Mouse (Mus musculus): Measurements from ENCODE around the gene Slit2. TPM values are rescaled to one million over a fixed set of nuclear protein-coding genes. Genes with fewer than 3 reads are reported as not detected.

The Slit2 gene
- polyA plus RNA-seq, 1 experiment from 2014 or later, result 61.2 TPM

DNA sequence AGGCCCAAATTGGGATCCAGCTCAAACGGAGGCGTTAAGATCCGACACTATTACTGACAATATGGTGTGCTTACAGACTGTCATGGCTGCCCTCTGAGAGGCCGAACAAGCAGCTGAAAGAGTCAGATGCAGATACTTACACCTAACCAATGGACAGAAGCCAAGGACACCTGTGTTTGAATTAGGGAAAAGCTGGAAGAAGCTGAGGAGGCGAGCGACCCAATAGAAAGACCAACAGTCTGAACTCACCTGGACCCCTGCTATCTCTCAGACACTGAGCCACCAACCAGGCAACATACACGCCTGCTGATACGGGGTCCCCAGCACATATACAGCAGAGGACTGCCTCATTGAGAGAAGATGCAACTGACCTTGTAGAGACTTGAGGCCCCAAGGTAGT, 344.7 kb downstream of the Slit2 start, which contains the start of gene 5730480H06Rik:
TSS of gene 5730480H06Rik (plus strand) at position 301 of the 400 bp plus-strand sequence.
- Histone ChIP-seq H3K27me3 (ENCODE audit: control insufficient read depth, insufficient read depth, low read length) (no peaks in the 10 kb centered on the region), H3K4me1 (replicated peaks; ENCODE audit: control insufficient read depth, insufficient read depth, low read length) (no peaks in the 10 kb centered on the region), H3K4me2 (replicated peaks; ENCODE audit: low read depth, low read length) (no peak within 1 kb of the TSS), H3K36me3 (ENCODE audit: control insufficient read depth, insufficient read depth, low read length) (no peaks in the 10 kb centered on the region), H3K9me3 (ENCODE audit: control insufficient read depth, low read length) (no peaks in the 10 kb centered on the region), H3K9ac (ENCODE audit: low read depth, low read length) (no peak within 1 kb of the TSS), H3K4me3 (ENCODE audit: low read depth, low read length) (no peak within 1 kb of the TSS), H3K27ac (ENCODE audit: low read depth, low read length) (no peak within 1 kb of the TSS)
- DNase-seq (ENCODE audit: low spot score) (no peak), ATAC-seq (ENCODE audit: low FRiP score) (no peak)
- WGBS, result 94% methylated on average over 8 of the region's 8 CpGs

DNA sequence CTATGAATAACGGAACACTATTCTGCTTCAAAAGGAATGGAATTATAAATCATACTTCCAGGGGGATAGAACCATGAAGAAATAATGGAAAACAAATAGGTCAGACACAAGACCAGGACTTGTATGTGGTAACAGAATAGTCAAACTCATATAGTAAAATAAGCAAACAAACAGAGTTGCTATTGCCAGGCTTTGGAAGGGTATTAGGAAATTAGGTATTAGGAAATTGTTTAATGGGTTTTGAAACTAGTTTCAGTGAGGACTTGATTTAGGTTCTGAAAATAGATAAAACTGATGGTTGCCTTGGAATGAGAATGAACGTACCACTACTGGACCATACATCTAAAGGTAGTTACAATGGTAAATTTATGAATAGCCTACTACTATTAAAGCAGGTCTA, 346.8 kb downstream of the Slit2 start:
- H3K27me3 ChIP-seq (ENCODE audit: control insufficient read depth, insufficient read depth, low read length), result no peaks in the 10 kb centered on the region
- no peaks in the 10 kb centered on the region for H3K36me3 ChIP-seq (ENCODE audit: control insufficient read depth, insufficient read depth, low read length)
- H3K4me3 ChIP-seq (ENCODE audit: low read depth, low read length), result no peak overlapping the region
- ATAC-seq (ENCODE audit: low FRiP score), result no peak
- H3K9me3 ChIP-seq (ENCODE audit: control insufficient read depth, low read length), result no peaks in the 10 kb centered on the region
- DNase-seq (ENCODE audit: low spot score), result no peak
- WGBS, result 94% methylated on average over 2 of the region's 2 CpGs
- no peak overlapping the region for H3K27ac ChIP-seq (ENCODE audit: low read depth, low read length)
- no peak overlapping the region for H3K9ac ChIP-seq (ENCODE audit: low read depth, low read length)
- H3K4me1 ChIP-seq (replicated peaks; ENCODE audit: control insufficient read depth, insufficient read depth, low read length), result no peaks in the 10 kb centered on the region
- no peak overlapping the region for H3K4me2 ChIP-seq (replicated peaks; ENCODE audit: low read depth, low read length)

DNA sequence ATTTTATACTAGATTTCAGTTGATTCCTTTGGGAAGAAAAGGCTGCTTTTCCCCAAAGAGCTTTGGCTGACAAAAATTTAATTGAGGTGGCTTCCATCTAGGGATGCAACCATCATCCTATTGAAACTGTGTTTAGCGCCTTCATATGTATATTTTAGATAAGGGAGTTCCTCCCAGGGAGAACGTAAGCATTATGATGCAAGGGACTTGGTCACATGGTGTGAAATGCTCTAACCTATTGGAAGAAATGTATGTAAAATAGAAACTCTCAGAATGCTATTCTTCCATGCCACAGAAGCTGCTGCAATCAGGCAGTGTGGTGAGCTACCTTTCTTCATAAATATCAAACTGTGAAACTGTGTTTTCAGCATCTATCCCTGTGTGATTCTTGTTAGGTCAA, 347.9 kb downstream of the Slit2 start:
- no peak overlapping the region for H3K27ac ChIP-seq (ENCODE audit: low read depth, low read length)
- no peaks in the 10 kb centered on the region for H3K9me3 ChIP-seq (ENCODE audit: control insufficient read depth, low read length)
- no peak for ATAC-seq (ENCODE audit: low FRiP score)
- WGBS, result 87% methylated on average over 2 of the region's 2 CpGs
- no peak overlapping the region for H3K4me2 ChIP-seq (replicated peaks; ENCODE audit: low read depth, low read length)
- no peaks in the 10 kb centered on the region for H3K36me3 ChIP-seq (ENCODE audit: control insufficient read depth, insufficient read depth, low read length)
- DNase-seq (ENCODE audit: low spot score), result no peak
- H3K9ac ChIP-seq (ENCODE audit: low read depth, low read length), result no peak overlapping the region
- no peak overlapping the region for H3K4me3 ChIP-seq (ENCODE audit: low read depth, low read length)
- H3K27me3 ChIP-seq (ENCODE audit: control insufficient read depth, insufficient read depth, low read length), result no peaks in the 10 kb centered on the region
- no peaks in the 10 kb centered on the region for H3K4me1 ChIP-seq (replicated peaks; ENCODE audit: control insufficient read depth, insufficient read depth, low read length)

DNA sequence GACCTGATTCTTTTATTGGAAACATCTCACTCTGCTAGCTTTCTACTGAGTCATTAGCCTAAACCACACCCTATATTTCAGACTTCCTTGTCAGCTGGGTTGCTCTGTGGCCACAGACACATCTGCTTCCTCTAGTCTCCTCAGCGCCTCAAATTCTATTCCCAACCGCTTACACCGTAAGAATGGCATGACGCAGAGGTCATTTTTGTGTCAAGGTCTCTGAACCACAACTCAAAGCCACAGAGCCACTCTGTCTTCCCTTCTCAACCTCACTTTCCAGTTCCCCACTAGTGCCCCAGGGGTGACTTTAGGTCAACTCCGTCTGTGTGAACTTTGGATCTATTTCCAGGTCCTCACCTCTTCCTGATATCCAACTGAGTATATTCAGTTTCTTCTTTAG, 348.5 kb downstream of the Slit2 start:
- ATAC-seq (ENCODE audit: low FRiP score), result no peak
- no peak for DNase-seq (ENCODE audit: low spot score)
- no peaks in the 10 kb centered on the region for H3K4me1 ChIP-seq (replicated peaks; ENCODE audit: control insufficient read depth, insufficient read depth, low read length)
- no peak overlapping the region for H3K4me2 ChIP-seq (replicated peaks; ENCODE audit: low read depth, low read length)
- H3K36me3 ChIP-seq (ENCODE audit: control insufficient read depth, insufficient read depth, low read length), result no peaks in the 10 kb centered on the region
- H3K27ac ChIP-seq (ENCODE audit: low read depth, low read length), result no peak overlapping the region
- WGBS, result 51% methylated on average over 5 of the region's 5 CpGs
- H3K27me3 ChIP-seq (ENCODE audit: control insufficient read depth, insufficient read depth, low read length), result no peaks in the 10 kb centered on the region
- H3K4me3 ChIP-seq (ENCODE audit: low read depth, low read length), result no peak overlapping the region
- no peaks in the 10 kb centered on the region for H3K9me3 ChIP-seq (ENCODE audit: control insufficient read depth, low read length)
- no peak overlapping the region for H3K9ac ChIP-seq (ENCODE audit: low read depth, low read length)

DNA sequence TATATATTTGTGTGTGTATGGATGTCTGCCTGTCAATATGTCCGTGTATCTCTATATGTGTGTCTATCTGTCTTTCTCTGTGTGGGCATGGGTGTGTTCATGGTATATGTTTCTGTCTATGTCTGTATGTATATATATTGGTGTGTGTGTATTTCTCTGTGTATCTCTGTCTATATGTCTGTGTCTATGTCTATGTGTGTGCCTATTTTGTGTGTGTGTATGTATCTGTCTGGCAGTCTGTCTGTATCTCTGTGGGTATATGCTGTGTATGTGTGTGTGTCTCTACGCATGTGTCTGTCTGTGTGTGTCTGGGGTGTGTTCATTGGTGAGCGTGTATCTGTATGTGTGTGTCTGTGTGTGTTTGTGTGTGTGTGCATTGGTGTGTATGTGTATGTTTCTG, 350.5 kb downstream of the Slit2 start:
- H3K36me3 ChIP-seq (ENCODE audit: control insufficient read depth, insufficient read depth, low read length), result no peaks in the 10 kb centered on the region
- no peak overlapping the region for H3K9ac ChIP-seq (ENCODE audit: low read depth, low read length)
- no peaks in the 10 kb centered on the region for H3K27me3 ChIP-seq (ENCODE audit: control insufficient read depth, insufficient read depth, low read length)
- 90% methylated on average over 3 of the region's 3 CpGs for WGBS
- no peak for DNase-seq (ENCODE audit: low spot score)
- no peak overlapping the region for H3K4me2 ChIP-seq (replicated peaks; ENCODE audit: low read depth, low read length)
- peak; percentile 47; the same call in 1 of the 2 replicates for ATAC-seq (ENCODE audit: low FRiP score)
- no peak overlapping the region for H3K27ac ChIP-seq (ENCODE audit: low read depth, low read length)
- no peak overlapping the region for H3K4me3 ChIP-seq (ENCODE audit: low read depth, low read length)
- no peaks in the 10 kb centered on the region for H3K4me1 ChIP-seq (replicated peaks; ENCODE audit: control insufficient read depth, insufficient read depth, low read length)
- H3K9me3 ChIP-seq (ENCODE audit: control insufficient read depth, low read length), result no peaks in the 10 kb centered on the region

DNA sequence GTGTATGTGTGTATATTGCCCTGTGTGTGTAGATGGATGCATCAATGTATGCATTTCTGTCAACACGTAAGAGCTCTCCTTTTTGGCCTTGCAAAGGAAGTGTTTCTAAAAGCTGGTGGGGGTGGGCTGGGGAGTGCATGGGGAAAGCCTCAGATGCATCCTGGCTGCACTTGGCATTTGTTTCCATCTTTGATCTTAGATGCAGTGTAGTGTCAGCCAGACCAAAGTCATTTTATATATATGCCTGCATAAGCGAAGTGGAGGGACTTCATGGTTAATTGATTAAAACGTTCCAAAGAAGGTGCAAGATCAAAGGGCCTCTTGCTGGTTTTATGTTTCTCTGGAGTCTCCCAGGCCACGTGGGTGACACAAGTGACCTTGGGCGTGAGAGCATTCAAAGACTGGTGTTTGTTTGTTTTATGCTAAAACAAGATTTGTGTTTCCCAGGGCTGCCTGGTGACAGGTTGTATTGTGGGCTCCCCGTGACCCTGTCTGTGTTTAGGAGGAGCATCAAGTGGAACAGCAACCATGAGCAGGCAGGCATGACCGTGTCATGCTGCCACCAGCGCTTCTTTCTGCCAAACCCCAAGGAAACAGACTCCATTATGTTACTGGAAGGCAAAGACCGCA, 351.1 kb downstream of the Slit2 start:
- H3K9me3 ChIP-seq (ENCODE audit: control insufficient read depth, low read length), result no peaks in the 10 kb centered on the region

DNA sequence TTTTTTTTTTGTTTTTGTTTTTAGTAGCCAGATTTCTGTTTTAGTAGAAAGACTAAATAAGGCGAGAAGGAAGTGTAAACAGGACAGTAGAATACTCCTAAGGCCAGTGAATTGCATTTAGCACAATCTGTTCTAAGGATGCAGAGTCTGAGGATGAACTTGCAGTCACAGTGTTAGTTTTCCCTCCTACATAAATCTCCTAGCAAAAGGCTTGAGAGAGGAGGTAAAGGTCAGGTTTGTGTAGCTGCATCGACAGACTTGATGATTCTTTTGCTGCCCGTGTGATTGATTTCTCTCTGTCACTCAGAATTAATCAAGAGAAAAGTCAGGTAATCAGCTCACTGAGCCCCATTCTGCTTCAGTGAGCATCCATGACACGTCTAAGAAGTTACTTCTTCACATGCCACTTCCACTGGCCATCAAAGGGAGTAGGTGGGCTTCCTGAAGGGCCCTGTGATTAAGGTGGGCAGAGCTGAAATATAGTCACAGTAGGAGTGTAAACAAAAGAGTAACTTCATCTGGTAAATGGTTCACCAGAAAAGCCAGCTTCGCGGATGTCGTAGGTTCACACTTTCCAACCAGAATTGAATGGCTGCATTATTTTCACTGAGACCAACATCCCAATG, 358.0 kb downstream of the Slit2 start:
- H3K9ac ChIP-seq (ENCODE audit: low read depth, low read length), result no peak overlapping the region
- no peaks in the 10 kb centered on the region for H3K36me3 ChIP-seq (ENCODE audit: control insufficient read depth, insufficient read depth, low read length)
- H3K27ac ChIP-seq (ENCODE audit: low read depth, low read length), result no peak overlapping the region
- no peak for ATAC-seq (ENCODE audit: low FRiP score)
- H3K27me3 ChIP-seq (ENCODE audit: control insufficient read depth, insufficient read depth, low read length), result no peaks in the 10 kb centered on the region
- no peaks in the 10 kb centered on the region for H3K4me1 ChIP-seq (replicated peaks; ENCODE audit: control insufficient read depth, insufficient read depth, low read length)
- no peak overlapping the region for H3K4me2 ChIP-seq (replicated peaks; ENCODE audit: low read depth, low read length)
- H3K4me3 ChIP-seq (ENCODE audit: low read depth, low read length), result no peak overlapping the region
- DNase-seq (ENCODE audit: low spot score), result no peak
- 55% methylated on average over 7 of the region's 7 CpGs for WGBS
- H3K9me3 ChIP-seq (ENCODE audit: control insufficient read depth, low read length), result no peaks in the 10 kb centered on the region

More for the DNA sequence above, 351.1 kb downstream of the Slit2 start:
- H3K27ac ChIP-seq (ENCODE audit: low read depth, low read length), result no peak overlapping the region
- no peak overlapping the region for H3K4me2 ChIP-seq (replicated peaks; ENCODE audit: low read depth, low read length)
- H3K9ac ChIP-seq (ENCODE audit: low read depth, low read length), result no peak overlapping the region
- H3K27me3 ChIP-seq (ENCODE audit: control insufficient read depth, insufficient read depth, low read length), result no peaks in the 10 kb centered on the region
- DNase-seq (ENCODE audit: low spot score) (peak; percentile 12), ATAC-seq (ENCODE audit: low FRiP score) (peak; percentile 65)
- WGBS, result 14% methylated on average over 9 of the region's 9 CpGs
- no peak overlapping the region for H3K4me3 ChIP-seq (ENCODE audit: low read depth, low read length)
- H3K4me1 ChIP-seq (replicated peaks; ENCODE audit: control insufficient read depth, insufficient read depth, low read length), result no peaks in the 10 kb centered on the region
- no peaks in the 10 kb centered on the region for H3K36me3 ChIP-seq (ENCODE audit: control insufficient read depth, insufficient read depth, low read length)

DNA sequence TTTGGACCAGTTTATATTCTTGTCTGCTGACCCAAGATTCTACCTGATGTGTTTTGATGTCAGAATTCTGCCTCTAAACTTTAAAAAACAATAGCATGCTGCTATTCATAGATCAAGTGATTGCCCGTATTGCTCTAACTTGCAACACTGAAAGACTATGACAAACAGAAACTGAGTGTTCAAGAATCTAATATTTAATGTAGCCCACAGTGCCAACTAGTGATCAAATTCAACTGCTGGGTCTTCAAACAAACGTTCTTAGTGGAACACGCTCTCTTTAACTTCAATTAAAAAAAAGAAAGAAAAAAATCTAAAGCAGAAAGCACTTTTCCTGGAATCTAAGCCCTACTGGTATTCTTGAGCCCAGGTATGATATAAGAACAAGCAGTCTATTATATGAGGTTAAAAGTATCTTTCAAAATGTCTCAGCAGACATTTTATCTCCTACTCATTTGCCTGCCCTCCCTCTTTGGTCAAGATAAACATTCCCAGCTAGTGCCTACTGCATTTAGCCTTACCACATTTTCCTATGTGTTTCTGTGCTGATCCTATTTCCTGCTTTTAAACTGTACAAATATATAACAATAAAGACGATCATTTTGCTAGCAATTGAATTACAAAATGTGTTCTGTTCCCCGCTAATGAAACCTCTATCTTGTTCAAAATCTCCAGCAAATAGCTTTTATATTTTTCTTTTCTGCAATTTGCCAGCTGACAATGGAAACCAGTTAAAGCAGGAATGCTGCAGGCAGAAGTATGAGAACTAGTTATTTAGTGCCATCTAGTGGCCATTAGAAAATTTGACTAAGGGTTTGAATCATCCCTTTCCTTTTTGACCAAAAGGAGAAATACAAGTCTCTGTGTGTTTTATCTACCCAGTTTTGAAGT, 362.4 kb downstream of the Slit2 start:
- DNase-seq (ENCODE audit: low spot score) (peak; percentile 57), ATAC-seq (ENCODE audit: low FRiP score) (peak; percentile 71; the same call in 1 of the 2 replicates)
- no peak overlapping the region for H3K4me2 ChIP-seq (replicated peaks; ENCODE audit: low read depth, low read length)
- H3K4me1 ChIP-seq (replicated peaks; ENCODE audit: control insufficient read depth, insufficient read depth, low read length), result no peaks in the 10 kb centered on the region
- no peak overlapping the region for H3K27ac ChIP-seq (ENCODE audit: low read depth, low read length)
- no peak overlapping the region for H3K4me3 ChIP-seq (ENCODE audit: low read depth, low read length)
- WGBS, result 56% methylated on average over 5 of the region's 5 CpGs
- no peaks in the 10 kb centered on the region for H3K36me3 ChIP-seq (ENCODE audit: control insufficient read depth, insufficient read depth, low read length)
- no peaks in the 10 kb centered on the region for H3K27me3 ChIP-seq (ENCODE audit: control insufficient read depth, insufficient read depth, low read length)
- H3K9ac ChIP-seq (ENCODE audit: low read depth, low read length), result no peak overlapping the region
- no peaks in the 10 kb centered on the region for H3K9me3 ChIP-seq (ENCODE audit: control insufficient read depth, low read length)

Measured in hindbrain, embryonic 11.5 days (tissue).